Mouse (Mus musculus) brain, embryonic 14.5 days (tissue): Measurements from ENCODE around the gene Wwc2. TPM values are rescaled to one million over a fixed set of nuclear protein-coding genes. Genes with fewer than 3 reads are reported as not detected.

Source experiments
- DNase-seq: peaks from one replicate; pipeline ENCODE4 v3.0.0-alpha.2; 2011; ENCODE audit warnings: low read depth
- CTCF ChIP-seq: fragments of 200-500 bp; IDR thresholded peaks from 2 replicates; pipeline ENCODE4 v1.5.1; 2012; ENCODE audit warnings: inconsistent platforms, mild to moderate bottlenecking, moderate library complexity, borderline replicate concordance; ENCODE audit not compliant: insufficient read depth, insufficient read length; ENCODE audit errors: extremely low read depth
- POLR2A ChIP-seq: fragments of 200-500 bp; IDR thresholded peaks from 2 replicates; pipeline ENCODE4 v1.6.1; 2012; ENCODE audit warnings: mild to moderate bottlenecking, inconsistent platforms, borderline replicate concordance; ENCODE audit not compliant: poor library complexity, insufficient read depth, insufficient read length, severe bottlenecking; ENCODE audit errors: extremely low read depth
- polyA plus RNA-seq: library from polyadenylated mRNA; depleted of rRNA; stranded (reverse); fragments of >200 nt; gene quantifications from 2 replicates; pipeline ENCODE4 v1.2.3, GENCODE M21; 2012; rRNA removed

Gene Wwc2
- 3.6 and 6.8 TPM in 2 replicates for polyA plus RNA-seq

GRCm38 (mm10) chr8:47990911-47991820, at the start of gene Wwc2:
TSS of gene Wwc2 (minus strand) at chr8:47990924.
- no peak for TF ChIP-seq CTCF
- TF ChIP-seq POLR2A = no peak
- DNase-seq = peak; percentile 47

DNA sequence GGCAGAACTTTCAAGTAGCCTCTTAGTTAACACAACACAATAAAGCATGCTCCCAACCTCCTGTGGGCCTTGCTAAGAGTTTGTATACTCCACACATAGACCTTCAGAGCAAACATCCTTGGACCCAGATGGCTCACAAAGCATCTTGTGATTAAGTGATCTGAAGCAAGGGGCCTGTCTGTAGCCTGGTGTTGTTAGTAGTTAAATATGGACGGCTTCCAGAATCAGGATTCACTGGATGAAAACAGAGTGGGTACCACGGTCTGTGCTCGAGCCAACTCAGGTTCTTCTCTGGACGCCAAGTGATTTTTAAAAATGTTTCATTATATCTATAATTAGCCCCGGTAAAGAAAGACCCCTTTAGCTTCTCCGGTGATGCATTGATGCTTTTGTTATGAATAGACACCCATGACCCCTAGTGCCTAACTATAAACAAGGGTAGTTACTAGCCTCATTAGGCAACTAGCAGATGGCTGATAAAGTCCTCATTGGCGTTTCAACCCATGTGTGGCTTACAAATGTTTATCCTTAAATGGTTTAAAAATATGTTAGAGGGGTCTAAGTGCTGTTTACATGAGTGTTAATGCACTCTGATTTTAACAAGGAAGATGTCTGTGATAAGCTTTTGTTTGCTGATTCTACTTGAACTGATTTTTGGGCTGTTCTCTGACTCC, 47.7 kb upstream of the Wwc2 start:
- no peak for TF ChIP-seq POLR2A
- TF ChIP-seq CTCF = no peak
- peak; percentile 78 for DNase-seq

- DNase-seq = no peak
- TF ChIP-seq CTCF (no peak), POLR2A (no peak)
These were observed 41.3 kb upstream of the Wwc2 start for GRCm38 (mm10) chr8:48032046-48032445.

DNA sequence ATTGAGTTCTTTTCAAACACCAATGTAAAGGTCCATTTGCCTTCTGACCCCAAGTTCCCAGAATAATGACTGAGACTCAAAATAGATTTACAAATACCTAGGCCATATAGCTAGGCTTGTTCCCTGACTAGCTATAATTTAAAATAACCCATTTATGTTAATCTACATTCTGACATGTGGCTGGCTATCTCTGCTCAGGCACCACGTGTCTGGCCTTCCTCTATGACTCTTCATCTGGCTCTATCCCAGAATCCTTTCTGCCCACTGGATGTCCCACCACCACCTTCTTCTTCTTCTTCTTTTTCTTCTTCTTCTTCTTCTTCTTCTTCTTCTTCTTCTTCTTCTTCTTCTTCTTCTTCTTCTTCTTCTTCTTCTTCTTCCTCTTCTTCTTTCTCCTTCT, 39.9 kb upstream of the Wwc2 start:
- DNase-seq = no peak
- TF ChIP-seq CTCF (no peak), POLR2A (no peak)

DNA sequence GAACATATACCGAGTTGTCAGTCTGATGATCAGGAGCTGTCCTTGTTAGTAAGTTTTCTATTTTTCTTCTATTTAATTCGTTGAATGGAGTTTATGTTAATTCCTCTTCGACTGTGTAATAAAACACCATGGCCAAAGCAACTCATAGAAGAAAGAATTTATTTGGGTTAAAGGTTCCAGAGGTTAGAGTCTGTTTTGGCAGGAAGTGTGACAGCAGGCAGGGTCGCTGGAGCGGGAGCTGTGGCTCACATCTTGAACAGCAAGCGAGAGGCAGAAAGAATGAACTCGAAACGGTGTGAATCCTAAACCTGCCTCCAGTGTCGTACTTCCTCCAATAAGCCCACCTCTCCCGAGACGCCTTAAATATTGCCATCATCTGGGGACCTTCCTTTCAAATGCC, 36.1 kb upstream of the Wwc2 start:
- peak; percentile 54 for DNase-seq
- TF ChIP-seq POLR2A (no peak), CTCF (no peak)

GRCm38 (mm10) chr8:48023206-48023605, 32.5 kb upstream of the Wwc2 start:
- DNase-seq = no peak
- TF ChIP-seq CTCF = 0 out of 2 replicates have a peak, but pooled peaks have one; percentile 7
- TF ChIP-seq POLR2A = no peak

GRCm38 (mm10) chr8:48019737-48020136, 29.0 kb upstream of the Wwc2 start:
- DNase-seq = no peak
- TF ChIP-seq POLR2A (no peak), CTCF (no peak)

DNA sequence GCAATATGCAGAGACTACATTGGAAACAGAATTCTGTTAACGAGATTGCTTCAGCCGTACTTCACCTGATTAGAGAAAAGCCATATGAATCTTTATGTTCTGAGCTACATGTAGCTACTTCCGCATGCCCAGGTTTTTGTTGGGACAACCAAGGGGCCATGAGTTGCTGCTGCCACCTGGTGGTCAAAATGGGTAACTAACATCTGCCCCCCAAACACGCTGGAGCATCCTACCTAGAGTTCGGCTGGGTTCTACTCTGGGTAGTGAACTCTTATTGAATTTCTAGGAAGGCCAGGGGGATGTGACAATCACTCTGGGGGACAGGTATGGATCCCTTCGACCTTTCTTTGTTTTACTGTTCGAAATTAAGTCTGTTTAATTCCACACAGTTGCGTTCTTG, 25.8 kb upstream of the Wwc2 start:
- DNase-seq = peak; percentile 87
- peak; percentile 93 for TF ChIP-seq CTCF
- no peak for TF ChIP-seq POLR2A

DNA sequence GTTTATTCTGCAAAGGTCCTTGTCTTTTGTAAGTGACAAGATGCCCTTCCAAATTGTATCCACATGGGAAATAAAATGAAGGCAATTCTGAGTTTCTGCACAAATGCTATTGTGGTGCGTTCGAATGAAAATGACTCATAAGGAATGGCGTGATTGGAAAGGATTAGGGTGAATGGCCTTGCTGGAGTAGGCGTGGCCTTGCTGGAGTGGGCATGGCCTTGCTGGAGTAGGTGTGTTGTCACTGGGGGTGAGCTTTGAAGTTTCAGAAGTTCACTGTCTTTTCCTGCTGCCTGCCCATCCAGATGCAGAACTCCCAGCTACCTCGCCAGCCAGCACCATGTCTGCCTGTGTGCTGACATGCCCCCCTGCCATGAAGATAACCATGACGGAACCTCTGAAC, 23.7 kb upstream of the Wwc2 start:
- DNase-seq = no peak
- TF ChIP-seq POLR2A (no peak), CTCF (no peak)

- no peak for DNase-seq
- no peak for TF ChIP-seq POLR2A
- TF ChIP-seq CTCF = no peak
These were observed 22.6 kb upstream of the Wwc2 start for GRCm38 (mm10) chr8:48013281-48013680.

- no peak for DNase-seq
- TF ChIP-seq POLR2A (no peak), CTCF (no peak)
These were observed 21.1 kb upstream of the Wwc2 start for GRCm38 (mm10) chr8:48011871-48012270.

DNA sequence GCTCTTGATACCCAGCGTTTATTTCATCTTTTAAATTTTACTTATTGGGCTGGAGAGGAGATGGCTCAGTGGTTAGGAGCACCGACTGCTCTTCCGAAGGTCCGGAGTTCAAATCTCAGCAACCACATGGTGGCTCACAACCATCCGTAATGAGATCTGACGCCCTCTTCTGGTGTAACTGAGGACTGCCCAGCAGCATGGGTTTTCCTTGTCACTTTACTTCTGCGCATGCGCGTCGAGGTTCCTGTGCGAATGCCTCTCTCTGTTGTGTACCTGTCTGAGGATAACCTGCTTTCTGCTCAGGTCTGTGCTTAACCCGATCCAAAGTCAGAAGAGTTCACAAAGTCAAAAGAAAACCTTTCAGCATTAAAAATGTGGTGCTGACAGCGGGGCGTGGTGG, 20.3 kb upstream of the Wwc2 start:
- no peak for DNase-seq
- TF ChIP-seq POLR2A (no peak), CTCF (no peak)

DNA sequence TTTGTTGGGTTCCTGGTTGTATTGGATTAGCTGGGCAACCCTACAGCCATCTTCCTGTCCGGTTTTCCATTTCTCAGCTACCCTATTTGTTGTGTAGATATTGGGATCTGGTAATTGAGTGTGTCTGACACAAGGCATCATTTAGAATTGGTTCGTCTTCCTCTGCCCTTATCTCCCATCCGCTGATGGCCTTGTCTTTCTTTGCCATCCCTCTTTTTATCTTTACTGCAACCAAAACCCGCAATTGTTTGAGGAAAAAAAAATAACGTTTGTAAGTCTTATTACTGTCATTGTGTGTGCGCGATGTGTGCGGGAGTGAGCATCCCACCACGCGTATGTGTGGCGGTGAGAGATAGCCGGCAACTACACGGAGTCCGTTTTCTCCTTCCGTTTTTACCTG, 18.7 kb upstream of the Wwc2 start:
- no peak for TF ChIP-seq POLR2A
- no peak for TF ChIP-seq CTCF
- no peak for DNase-seq

DNA sequence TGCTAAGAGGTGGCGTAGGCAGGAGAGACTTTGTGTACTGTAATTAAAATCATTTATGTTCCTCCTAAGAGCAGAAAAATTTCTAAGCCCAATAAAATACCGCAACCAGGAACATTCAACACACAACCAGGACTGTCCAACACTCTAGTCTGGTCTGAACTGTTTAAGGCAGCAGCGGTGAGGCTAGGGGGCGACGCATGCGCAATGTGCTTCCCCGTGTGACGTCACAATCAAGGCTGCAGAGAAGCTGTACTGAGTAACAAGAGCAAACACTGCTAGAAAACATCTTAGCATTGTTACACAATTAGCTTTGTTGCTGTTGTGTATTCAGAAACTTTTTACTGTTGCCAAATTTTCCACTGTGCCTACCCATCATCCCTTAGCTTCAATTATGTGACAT, 18.2 kb upstream of the Wwc2 start:
- TF ChIP-seq CTCF = no peak
- no peak for TF ChIP-seq POLR2A
- no peak for DNase-seq

GRCm38 (mm10) chr8:48006869-48007268, 16.1 kb upstream of the Wwc2 start:
- no peak for TF ChIP-seq POLR2A
- no peak for TF ChIP-seq CTCF
- no peak for DNase-seq

DNA sequence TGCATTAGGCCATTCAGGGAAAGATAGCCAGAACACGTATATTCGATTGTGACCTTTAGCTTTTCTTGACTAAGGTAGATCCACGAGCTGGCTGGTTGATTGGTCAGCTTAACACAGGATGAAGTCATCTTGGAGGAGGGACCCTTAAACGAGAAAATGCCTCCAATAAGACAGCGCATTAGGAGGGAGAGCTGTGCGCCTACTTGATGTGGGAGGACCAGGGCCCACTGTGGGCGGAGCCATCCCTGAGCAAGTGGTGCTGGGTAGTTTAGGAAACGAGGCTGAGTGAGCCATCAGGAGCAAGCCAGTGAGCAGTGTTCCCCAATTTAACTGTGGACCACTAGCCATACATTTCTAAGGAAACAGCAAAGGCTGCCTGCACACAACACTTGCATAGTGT, 11.8 kb upstream of the Wwc2 start:
- no peak for DNase-seq
- TF ChIP-seq POLR2A = no peak
